9 mouse cellular contexts compared by ENCODE assay signal in the genomic region with DNA sequence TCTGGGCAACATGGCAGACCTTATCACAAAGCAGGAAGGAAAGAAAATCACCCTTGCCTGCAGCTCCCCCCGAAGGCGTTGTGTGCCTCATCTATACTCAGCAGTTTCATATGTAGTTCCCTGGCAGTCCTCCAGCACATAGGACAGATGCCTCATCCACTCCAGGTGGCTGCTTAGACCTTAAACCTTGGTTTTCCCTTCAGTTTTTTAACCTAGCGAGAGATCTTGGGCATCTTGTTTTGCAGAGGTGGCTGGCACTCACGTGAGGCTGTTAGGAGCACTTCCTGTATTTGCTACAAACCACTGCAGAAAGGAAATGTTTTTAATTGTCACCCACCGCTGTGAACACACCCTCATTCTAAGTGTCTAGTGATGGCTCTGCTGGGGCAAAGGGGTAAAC. TPM values are rescaled to one million over a fixed set of nuclear protein-coding genes. Genes with fewer than 3 reads are reported as not detected.
DNase-seq lines count a peak whose midpoint lies in the region; ATAC-seq and TF ChIP-seq lines count a peak whose summit lies in the region.
"Had no signal": no experiment of that assay in that cellular context is flagged by ENCODE, and none has a peak within 500 bp of the region (broad histone marks: within the 10 kb centered on the region; RNA-seq: fewer than 3 reads in every experiment).

No protein-coding gene starts in this region.

- H3K4me1 ChIP-seq in ES-E14 (ENCODE audit: control insufficient read depth in 2 of 2, insufficient read depth in 2 of 2, low read length in 2 of 2, poor library complexity in 1 of 2) = peaks cover 2 to 19% of the 10 kb centered on the region in 2 experiments
- H3K4me1 ChIP-seq: hindbrain, embryonic 13.5 days; limb, embryonic 10.5 days had no signal

- peak; percentile 69 for ATAC-seq in granulocyte monocyte progenitor cell, adult 5-6 weeks (replicated peaks; ENCODE audit: poor library complexity, severe bottlenecking)

- no peak overlapping the region for H3K9ac ChIP-seq in ES-E14 (ENCODE audit: insufficient read depth, low read depth, low read length, poor library complexity, severe bottlenecking)
- H3K9ac ChIP-seq: hindbrain, embryonic 13.5 days had no signal

- in situ Hi-C loops in ES-E14 (cut with MboI; ENCODE audit: low sequenced_read_pairs in 2 of 2, unreplicated experiment in 2 of 2) = no loop called here

- peak overlapping the region; percentile 57; the same call in 1 of the 2 replicates for H3K27ac ChIP-seq in layer of hippocampus, adult 2 months
- H3K27ac ChIP-seq in ES-E14 (ENCODE audit: insufficient read depth, low read depth, low read length, poor library complexity, severe bottlenecking) = peak overlapping the region; percentile 53
- H3K27ac ChIP-seq: limb, embryonic 10.5 days had no signal

- no peaks in the 10 kb centered on the region for H3K9me3 ChIP-seq in ES-E14 (ENCODE audit: control insufficient read depth, insufficient read depth, low read depth, low read length)

- no peak overlapping the region for H3K4me3 ChIP-seq in layer of hippocampus, adult 2 months
- no peak overlapping the region for H3K4me3 ChIP-seq in ES-E14 (ENCODE audit: insufficient read depth in 1 of 2, low read depth in 1 of 2, low read length in 2 of 2, poor library complexity in 1 of 2, severe bottlenecking in 1 of 2)
- H3K4me3 ChIP-seq: hindbrain, embryonic 13.5 days; limb, embryonic 10.5 days had no signal

- no peak for TF ChIP-seq CTCF in layer of hippocampus, adult 2 months (conservative IDR thresholded peaks at IDR 0.05)

- DNase-seq in layer of hippocampus, adult 2 months (ENCODE audit: low spot score in 2 of 2) = no peak
- DNase-seq in layer of hippocampus, adult 11-12 months (ENCODE audit: low spot score) = no peak
- no peak for DNase-seq in ES-E14 (ENCODE audit: low read depth, low spot score)
- DNase-seq in natural killer cell, adult 2 months (ENCODE audit: low spot score in 2 of 2) = peak; percentile 50 to 78
- no peak for DNase-seq in left cerebral cortex, adult 11 months (ENCODE audit: low spot score)
- DNase-seq in embryo, embryonic 10 days (ENCODE audit: low spot score) = no peak

- peaks cover 61% of the 10 kb centered on the region for H3K36me3 ChIP-seq in ES-E14 (ENCODE audit: control insufficient read depth, insufficient read depth, low read length, poor library complexity, severe bottlenecking)

TF ChIP-seq in ES-E14, 5 proteins besides CTCF, POLR2A, EP300 and RAD21:
- TF ChIP-seq ZC3H11A (IDR thresholded peaks at IDR 0.05; ENCODE audit: borderline replicate concordance, low read depth, low read length) (no peak), CHD2 (IDR thresholded peaks at IDR 0.05; ENCODE audit: low read depth, low read length) (no peak), MAFK (IDR thresholded peaks at IDR 0.05; ENCODE audit: insufficient read depth, low read depth, low read length) (no peak), ZNF384 (IDR thresholded peaks at IDR 0.05; ENCODE audit: low read depth, low read length) (no peak), HCFC1 (IDR thresholded peaks at IDR 0.05; ENCODE audit: borderline replicate concordance, insufficient read depth, low read length) (no peak)

RNA-seq across cellular contexts. Expression of gene Shisa8, which starts 25.7 kb away (rescaled TPM):
- 1 to 10 TPM in 1 of 2 experiments, under 1 TPM in 1; 0.95 to 1.2 TPM for total RNA-seq in layer of hippocampus, adult 2 months (2021)
- 4.1 and 4.3 TPM in 2 replicates for total RNA-seq in ES-E14 (2012; rRNA removed)
- total RNA-seq in granulocyte monocyte progenitor cell, adult 5-6 weeks (2014; fragmentation: Nextera tagmentation) = not detected in 2 replicates
- not detected in 2 replicates for total RNA-seq in granulocyte monocyte progenitor cell, adult 5-6 weeks (2017)

RNA-seq across cellular contexts. Expression of gene Tnfrsf13c, which starts 37.2 kb away (rescaled TPM):
- total RNA-seq in layer of hippocampus, adult 2 months (2021) = under 1 TPM; 0.54 to 0.79 TPM
- 1.7 and 2.3 TPM in 2 replicates for total RNA-seq in ES-E14 (2012; rRNA removed)
- 0.49 TPM in 1 of 2 replicates, not detected in the other for total RNA-seq in granulocyte monocyte progenitor cell, adult 5-6 weeks (2014; fragmentation: Nextera tagmentation)
- 0.46 TPM in 1 of 2 replicates, not detected in the other for total RNA-seq in granulocyte monocyte progenitor cell, adult 5-6 weeks (2017)

RNA-seq across cellular contexts. Expression of gene Srebf2, which starts 40.0 kb away (rescaled TPM):
- total RNA-seq in layer of hippocampus, adult 2 months (2021) = 100 to 1,000 TPM; 162 to 165 TPM
- 173 and 211 TPM in 2 replicates for total RNA-seq in ES-E14 (2012; rRNA removed)
- 19.0 and 24.3 TPM in 2 replicates for total RNA-seq in granulocyte monocyte progenitor cell, adult 5-6 weeks (2014; fragmentation: Nextera tagmentation)
- total RNA-seq in granulocyte monocyte progenitor cell, adult 5-6 weeks (2017) = 16.5 and 17.5 TPM in 2 replicates

RNA-seq across cellular contexts. Expression of gene Cenpm, which starts 57.6 kb away (rescaled TPM):
- 1 to 10 TPM; 2.5 TPM for total RNA-seq in layer of hippocampus, adult 2 months (2021)
- total RNA-seq in ES-E14 (2012; rRNA removed) = 58.2 and 80.0 TPM in 2 replicates
- total RNA-seq in granulocyte monocyte progenitor cell, adult 5-6 weeks (2014; fragmentation: Nextera tagmentation) = 15.1 and 39.8 TPM in 2 replicates
- 21.9 and 22.0 TPM in 2 replicates for total RNA-seq in granulocyte monocyte progenitor cell, adult 5-6 weeks (2017)

RNA-seq across cellular contexts. Expression of gene Ccdc134, which starts 59.2 kb away (rescaled TPM):
- total RNA-seq in layer of hippocampus, adult 2 months (2021) = 10 to 100 TPM; 10.2 to 15.4 TPM
- total RNA-seq in ES-E14 (2012; rRNA removed) = 28.8 and 31.7 TPM in 2 replicates
- 11.0 and 26.5 TPM in 2 replicates for total RNA-seq in granulocyte monocyte progenitor cell, adult 5-6 weeks (2014; fragmentation: Nextera tagmentation)
- 13.1 and 17.2 TPM in 2 replicates for total RNA-seq in granulocyte monocyte progenitor cell, adult 5-6 weeks (2017)

Comparison
In these comparisons a context has a peak if more than half of its experiments do, and no peak if none do; other contexts are left out.
1. DNase-seq: peak in natural killer cell, adult 2 months (2 of 2); none in layer of hippocampus, adult 2 months (0 of 2), layer of hippocampus, adult 11-12 months (single experiment), ES-E14 (single experiment), left cerebral cortex, adult 11 months (single experiment) and embryo, embryonic 10 days (single experiment).